Mouse (Mus musculus): ENCODE data around the gene Gm7075. TPM values are rescaled to one million over a fixed set of nuclear protein-coding genes. Genes with fewer than 3 reads are reported as not detected.

Gm7075 gene
- total and polyA plus RNA-seq, 3 experiments: not detected

DNA sequence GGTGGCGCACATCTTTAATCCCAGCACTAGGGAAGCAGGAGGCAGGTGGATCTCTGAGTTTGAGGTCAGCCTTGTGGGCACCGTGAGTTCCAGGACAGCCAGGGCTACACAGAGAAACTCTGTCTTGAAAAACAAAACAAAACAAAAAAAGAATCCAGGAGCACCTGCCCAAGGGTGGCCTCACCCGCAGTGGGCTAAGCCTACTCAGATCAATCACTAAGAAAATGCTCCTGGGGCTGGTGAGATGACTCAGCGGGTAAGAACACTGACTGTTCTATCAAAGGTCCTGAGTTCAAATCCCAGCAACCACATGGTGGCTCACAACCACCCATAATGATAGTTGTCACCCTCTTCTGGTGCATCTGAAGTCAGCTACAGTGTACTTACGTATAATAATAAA, 45.3 kb downstream of the Gm7075 start:
- no peak for DNase-seq (ENCODE audit: extremely low read depth)
- H3K9ac ChIP-seq (ENCODE audit: insufficient read depth, low read depth): no peak overlapping the region
- in situ Hi-C loops (cut with MboI; ENCODE audit: low pct_ligation_motif_present, low pct_unique_long_range_greater_than_20kb, low sequenced_read_pairs) (no loop called here), dilution Hi-C loops (cut with MboI; ENCODE audit: extremely low pct_ligation_motif_present, extremely low pct_unique_long_range_greater_than_20kb, low sequenced_read_pairs) (no loop called here)
- no peaks in the 10 kb centered on the region for H3K4me1 ChIP-seq (ENCODE audit: control insufficient read depth in 1 of 2, insufficient read depth in 2 of 2)
- no peak overlapping the region for H3K4me3 ChIP-seq (replicated peaks in 1 of 3; ENCODE audit: low read depth in 2 of 3, low read length in 2 of 3, poor library complexity in 1 of 3)
- H3K27ac ChIP-seq (ENCODE audit: insufficient read depth, low read depth): no peak overlapping the region
- H3K27me3 ChIP-seq (replicated peaks): no peaks in the 10 kb centered on the region
- H3K36me3 ChIP-seq (replicated peaks in 1 of 2; ENCODE audit: control insufficient read depth in 1 of 2, insufficient read depth in 1 of 2, low read length in 1 of 2): no peaks in the 10 kb centered on the region
- H3K4me2 ChIP-seq (ENCODE audit: insufficient read depth, low read depth, poor library complexity, severe bottlenecking): no peak overlapping the region
- H3K9me3 ChIP-seq (replicated peaks; ENCODE audit: low read length): no peaks in the 10 kb centered on the region
- TF ChIP-seq USF1 (IDR thresholded peaks at IDR 0.05; ENCODE audit: low read depth, low read length) (no peak), MEF2A (IDR thresholded peaks at IDR 0.05; ENCODE audit: borderline replicate concordance, low read depth, low read length) (no peak), SMC3 (IDR thresholded peaks at IDR 0.05; ENCODE audit: low read depth, low read length) (no peak), KAT2A (IDR thresholded peaks at IDR 0.05; ENCODE audit: insufficient replicate concordance, low read length) (no peak), NELFE (IDR thresholded peaks at IDR 0.05; ENCODE audit: low read depth, low read length) (no peak), SIN3A (IDR thresholded peaks at IDR 0.05; ENCODE audit: low read length) (no peak), GABPA (IDR thresholded peaks at IDR 0.05; ENCODE audit: insufficient replicate concordance, low read depth, low read length) (no peak), POLR2A (IDR thresholded peaks at IDR 0.05; ENCODE audit: low read depth, low read length) (no peak), ZMIZ1 (IDR thresholded peaks at IDR 0.05; ENCODE audit: low read depth, low read length) (no peak), ELF1 (IDR thresholded peaks at IDR 0.05; ENCODE audit: low read depth, low read length) (no peak), BHLHE40 (IDR thresholded peaks at IDR 0.05; ENCODE audit: low read depth, low read length) (no peak), CHD2 (IDR thresholded peaks at IDR 0.05; ENCODE audit: low read length) (no peak), CTCF (conservative IDR thresholded peaks at IDR 0.05 in 1 of 2, IDR thresholded peaks at IDR 0.05 in 1 of 2; ENCODE audit: low read depth in 2 of 2, low read length in 2 of 2) (no peak), ETS1 (conservative IDR thresholded peaks at IDR 0.05; ENCODE audit: low read depth, low read length) (no peak)
- H3K79me2 ChIP-seq (replicated peaks; ENCODE audit: control insufficient read depth, extremely low read depth, insufficient read depth, poor library complexity, severe bottlenecking): no peaks in the 10 kb centered on the region

Other genes with a start within 250 kb of the Gm7075 start
- gene Mypn, start 217.8 kb downstream of the Gm7075 start, total RNA-seq (2012; rRNA removed): 0.08 and 0.17 TPM in 2 replicates
- 0.39 and 0.47 TPM in 2 replicates for gene Mypn, start 217.8 kb downstream of the Gm7075 start, total RNA-seq (2014; rRNA removed)
- gene Mypn, start 217.8 kb downstream of the Gm7075 start, polyA plus RNA-seq (2012; ENCODE audit: insufficient read length, low read depth): 0.46 and 0.81 TPM in 2 replicates
- gene Herc4, start 178.0 kb downstream of the Gm7075 start, total RNA-seq (2012; rRNA removed): 36.6 TPM in 2 replicates
- gene Herc4, start 178.0 kb downstream of the Gm7075 start, total RNA-seq (2014; rRNA removed): 96.1 and 101 TPM in 2 replicates
- gene Herc4, start 178.0 kb downstream of the Gm7075 start, polyA plus RNA-seq (2012; ENCODE audit: insufficient read length, low read depth): 56.2 and 68.1 TPM in 2 replicates
- 11.5 and 15.6 TPM in 2 replicates for gene Sirt1, start 40.1 kb downstream of the Gm7075 start, total RNA-seq (2012; rRNA removed)
- 24.7 and 28.9 TPM in 2 replicates for gene Sirt1, start 40.1 kb downstream of the Gm7075 start, total RNA-seq (2014; rRNA removed)
- gene Sirt1, start 40.1 kb downstream of the Gm7075 start, polyA plus RNA-seq (2012; ENCODE audit: insufficient read length, low read depth): 15.7 and 17.4 TPM in 2 replicates
- gene Dnajc12, start 39.3 kb downstream of the Gm7075 start, total RNA-seq (2012; rRNA removed): 3.7 and 3.8 TPM in 2 replicates
- gene Dnajc12, start 39.3 kb downstream of the Gm7075 start, total RNA-seq (2014; rRNA removed): 0.83 and 2.4 TPM in 2 replicates
- gene Dnajc12, start 39.3 kb downstream of the Gm7075 start, polyA plus RNA-seq (2012; ENCODE audit: insufficient read length, low read depth): 1.3 and 1.5 TPM in 2 replicates
- not detected in 2 replicates for gene Ctnna3, start 8.3 kb upstream of the Gm7075 start, total RNA-seq (2012; rRNA removed)
- 0.09 TPM in 1 of 2 replicates, not detected in the other for gene Ctnna3, start 8.3 kb upstream of the Gm7075 start, total RNA-seq (2014; rRNA removed)
- gene Ctnna3, start 8.3 kb upstream of the Gm7075 start, polyA plus RNA-seq (2012; ENCODE audit: insufficient read length, low read depth): not detected in 2 replicates